Mouse (Mus musculus) lung, postnatal 0 days (tissue): ENCODE data around the gene Gng3.

Source experiments
- CTCF ChIP-seq: IDR thresholded peaks from 2 replicates; pipeline ENCODE4 v1.5.1; 2016; ENCODE audit warnings: antibody characterized with exemption, mild to moderate bottlenecking
- EP300 ChIP-seq: IDR thresholded peaks from 2 replicates; pipeline ENCODE4 v1.6.1; 2016; ENCODE audit warnings: antibody characterized with exemption, mild to moderate bottlenecking, control low read depth

GRCm38 (mm10) chr19:8817001-8817400 is 22.0 kb downstream of the Gng3 start:
- no peak for TF ChIP-seq CTCF
- TF ChIP-seq EP300 = no peak
